Mouse (Mus musculus) forebrain, embryonic 10.5 days (tissue): ENCODE results near the gene Car5b. TPM values are rescaled to one million over a fixed set of nuclear protein-coding genes. Genes with fewer than 3 reads are reported as not detected.

Experiments
- DNase-seq: peaks from one replicate; pipeline ENCODE4 v3.0.0-alpha.2; 2017; ENCODE audit warnings: low spot score; ENCODE audit errors: extremely low spot score
- H3K27ac ChIP-seq: fragments of 300-500 bp; sonication (generic); 2 replicates; pipeline ENCODE4 v1.5.1; 2016; ENCODE audit warnings: mild to moderate bottlenecking
- H3K27me3 ChIP-seq: fragments of 300-500 bp; sonication (generic); 2 replicates; pipeline ENCODE4 v1.6.1; 2016; ENCODE audit warnings: mild to moderate bottlenecking; ENCODE audit not compliant: poor library complexity, severe bottlenecking
- H3K36me3 ChIP-seq: fragments of 300-500 bp; sonication (generic); replicated peaks from 2 replicates; pipeline ENCODE4 v1.6.1; 2016; ENCODE audit warnings: mild to moderate bottlenecking, moderate library complexity
- H3K4me1 ChIP-seq: fragments of 300-500 bp; sonication (generic); 2 replicates; pipeline ENCODE4 v1.6.1; 2016
- H3K4me3 ChIP-seq: fragments of 300-500 bp; sonication (generic); 2 replicates; pipeline ENCODE4 v1.5.1; 2016; ENCODE audit warnings: mild to moderate bottlenecking, moderate library complexity
- H3K9me3 ChIP-seq: fragments of 300-500 bp; sonication (generic); 2 replicates; pipeline ENCODE4 v1.6.1; 2016; ENCODE audit warnings: mild to moderate bottlenecking, moderate library complexity
- WGBS: fragments of 180-500 bp; shearing (Covaris S2); methylation state at CpG from one replicate; pipeline ENCODE4 v1.1.7; 2016; 5-methylcytosine and 5-hydroxymethylcytosine counted together
- polyA plus RNA-seq: library from polyadenylated mRNA; unstranded; fragments of >200 nt; fragmentation: Nextera tagmentation; extraction: Ambion mirVana; gene quantifications from 2 replicates; pipeline ENCODE4 v1.2.1, GENCODE M21; 2016

The Car5b gene
- polyA plus RNA-seq, 1 experiment from 2014 or later = 0.15 TPM

GRCm38 (mm10) chrX:163951618-163952017 is 76.2 kb downstream of the Car5b start:
- Histone ChIP-seq H3K4me1 (no peaks in the 10 kb centered on the region), H3K9me3 (no peaks in the 10 kb centered on the region), H3K27ac (no peak overlapping the region), H3K4me3 (no peak overlapping the region), H3K27me3 (peaks cover 63% of the 10 kb centered on the region), H3K36me3 (peaks cover 92% of the 10 kb centered on the region)
- 70% methylated on average over 1 of the region's 1 CpGs for whole genome bisulfite sequencing
- no peak for DNase-seq

GRCm38 (mm10) chrX:163944381-163944780 is 83.4 kb downstream of the Car5b start:
- no peaks in the 10 kb centered on the region for H3K9me3 ChIP-seq
- no peak for DNase-seq
- H3K4me3 ChIP-seq = no peak overlapping the region
- H3K27ac ChIP-seq = no peak overlapping the region
- H3K4me1 ChIP-seq = no peaks in the 10 kb centered on the region
- WGBS = 91% methylated on average over 3 of the region's 3 CpGs
- peaks cover 81% of the 10 kb centered on the region for H3K27me3 ChIP-seq
- H3K36me3 ChIP-seq = peaks cover 88% of the 10 kb centered on the region

- Histone ChIP-seq H3K9me3 (no peaks in the 10 kb centered on the region), H3K4me1 (no peaks in the 10 kb centered on the region), H3K4me3 (no peak overlapping the region), H3K36me3 (peaks cover 65% of the 10 kb centered on the region), H3K27me3 (peaks cover 83% of the 10 kb centered on the region), H3K27ac (no peak overlapping the region)
- 97% methylated on average over 6 of the region's 6 CpGs for WGBS
- DNase-seq = no peak
Measured at GRCm38 (mm10) chrX:163938587-163938986, 89.2 kb downstream of the Car5b start.

GRCm38 (mm10) chrX:163934731-163935130 is 93.1 kb downstream of the Car5b start:
- Histone ChIP-seq H3K9me3 (no peaks in the 10 kb centered on the region), H3K4me1 (no peaks in the 10 kb centered on the region), H3K36me3 (peaks cover 33% of the 10 kb centered on the region), H3K27me3 (peaks cover 77% of the 10 kb centered on the region), H3K27ac (no peak overlapping the region), H3K4me3 (no peak overlapping the region)
- 86% methylated on average over 8 of the region's 8 CpGs for WGBS
- DNase-seq = no peak

- Histone ChIP-seq H3K9me3 (no peaks in the 10 kb centered on the region), H3K4me1 (no peaks in the 10 kb centered on the region), H3K27me3 (peaks cover 63% of the 10 kb centered on the region)
Measured at GRCm38 (mm10) chrX:163929550-163929949, 98.2 kb downstream of the Car5b start.

More at GRCm38 (mm10) chrX:163929550-163929949, 98.2 kb downstream of the Car5b start:
- Histone ChIP-seq H3K27ac (no peak overlapping the region), H3K36me3 (no peaks in the 10 kb centered on the region), H3K4me3 (no peak overlapping the region)
- no peak for DNase-seq

Other genes with a start within 250 kb of the Car5b start
- gene Ap1s2, start 119.0 kb downstream of the Car5b start, polyA plus RNA-seq = 19.8 and 22.8 TPM in 2 replicates
- 67.8 and 74.2 TPM in 2 replicates for gene Zrsr2, start 69.3 kb downstream of the Car5b start, polyA plus RNA-seq
- 52.5 and 59.1 TPM in 2 replicates for gene Siah1b, start 48.5 kb upstream of the Car5b start, polyA plus RNA-seq
- gene Cltrn, start 60.8 kb upstream of the Car5b start, polyA plus RNA-seq = 1.6 and 1.8 TPM in 2 replicates
- 0.25 and 0.27 TPM in 2 replicates for gene Ace2, start 111.3 kb upstream of the Car5b start, polyA plus RNA-seq
- gene Bmx, start 230.2 kb upstream of the Car5b start, polyA plus RNA-seq = 0.10 TPM in 2 replicates
- 16.3 and 16.9 TPM in 2 replicates for gene Pir, start 241.4 kb upstream of the Car5b start, polyA plus RNA-seq